1 mouse cellular context compared by ENCODE assay signal in the genomic region with DNA sequence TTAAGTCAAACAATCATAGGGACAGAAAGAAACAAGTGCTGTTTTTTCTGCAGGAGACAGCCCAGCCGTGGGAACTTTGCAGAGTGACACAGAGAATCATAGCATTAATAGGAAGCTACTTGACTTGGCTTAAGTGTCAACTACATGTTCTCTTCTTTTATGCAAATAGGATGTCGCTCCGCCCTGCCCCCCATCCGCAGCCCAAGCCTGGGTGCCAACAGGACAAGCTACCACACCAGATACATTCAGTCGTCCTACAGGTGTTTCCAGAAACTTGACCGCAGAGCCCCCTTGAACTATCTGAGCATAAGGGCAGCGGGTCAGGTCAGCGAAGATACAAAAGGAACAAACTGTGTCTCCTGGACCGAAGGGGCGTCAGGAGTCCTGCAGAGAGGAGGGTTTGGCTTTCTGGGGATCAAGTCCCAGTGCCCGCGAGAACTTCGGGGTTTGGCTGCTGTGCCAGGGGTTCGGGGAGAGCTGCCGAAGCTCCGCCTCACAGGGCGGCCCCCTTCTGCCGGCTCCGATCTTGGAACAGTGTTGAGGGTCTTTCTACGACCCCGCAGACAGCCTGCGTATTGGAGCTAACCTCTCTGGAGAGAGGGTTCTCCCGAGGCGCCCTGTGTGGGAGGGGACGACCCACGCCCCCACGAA.
A peak's percentile ranks its signal among the peaks of the same experiment; 100 is the strongest.
TF ChIP-seq lines count a peak whose summit lies in the region.

No protein-coding gene starts in this region.

TF ChIP-seq in CH12.LX, 34 proteins besides CTCF, POLR2A, EP300 and RAD21:
- no peak for TF ChIP-seq USF2 (conservative IDR thresholded peaks at IDR 0.05; ENCODE audit: low read depth, low read length)
- TF ChIP-seq GABPA (IDR thresholded peaks at IDR 0.05; ENCODE audit: insufficient replicate concordance, low read depth, low read length), result no peak
- TF ChIP-seq HCFC1 (IDR thresholded peaks at IDR 0.05; ENCODE audit: low read depth, low read length), result no peak; the same call in 1 of the 2 replicates
- TF ChIP-seq NRF1 (IDR thresholded peaks at IDR 0.05; ENCODE audit: low read depth, low read length), result no peak
- peak; percentile 71; the same call in 1 of the 2 replicates for TF ChIP-seq TBP (conservative IDR thresholded peaks at IDR 0.05; ENCODE audit: low read depth, low read length)
- TF ChIP-seq SIN3A (IDR thresholded peaks at IDR 0.05; ENCODE audit: low read length), result peak; percentile 66; the same call in 1 of the 2 replicates
- TF ChIP-seq POLR2AphosphoS2 (IDR thresholded peaks at IDR 0.05; ENCODE audit: low read depth, low read length), result no peak
- no peak; the same call in 1 of the 2 replicates for TF ChIP-seq ZMIZ1 (IDR thresholded peaks at IDR 0.05; ENCODE audit: low read depth, low read length)
- TF ChIP-seq IRF4 (IDR thresholded peaks at IDR 0.05; ENCODE audit: low read depth, low read length), result peak; percentile 63; the same call in 1 of the 2 replicates
- TF ChIP-seq ZC3H11A (IDR thresholded peaks at IDR 0.05; ENCODE audit: low read depth, low read length), result no peak
- peak; percentile 62; the same call in 1 of the 2 replicates for TF ChIP-seq RCOR1 (conservative IDR thresholded peaks at IDR 0.05; ENCODE audit: low read depth, low read length)
- 0 out of 2 replicates have a peak, but pooled peaks have one; percentile 56 for TF ChIP-seq BHLHE40 (IDR thresholded peaks at IDR 0.05; ENCODE audit: low read depth, low read length)
- peak; percentile 55; the same call in 1 of the 2 replicates for TF ChIP-seq ETS1 (conservative IDR thresholded peaks at IDR 0.05; ENCODE audit: low read depth, low read length)
- TF ChIP-seq JUND (conservative IDR thresholded peaks at IDR 0.05; ENCODE audit: low read depth, low read length), result 0 out of 2 replicates have a peak, but pooled peaks have one; percentile 5
- no peak for TF ChIP-seq JUN (IDR thresholded peaks at IDR 0.05; ENCODE audit: insufficient read depth, low read depth, low read length)
- no peak for TF ChIP-seq CHD1 (IDR thresholded peaks at IDR 0.05; ENCODE audit: low read depth, low read length)
- no peak for TF ChIP-seq USF1 (IDR thresholded peaks at IDR 0.05; ENCODE audit: low read depth, low read length)
- TF ChIP-seq MEF2A (IDR thresholded peaks at IDR 0.05; ENCODE audit: borderline replicate concordance, low read depth, low read length), result peak; percentile 51; the same call in 1 of the 2 replicates
- no peak for TF ChIP-seq ZNF384 (IDR thresholded peaks at IDR 0.05; ENCODE audit: low read depth, low read length)
- TF ChIP-seq E2F4 (IDR thresholded peaks at IDR 0.05; ENCODE audit: insufficient replicate concordance, low read depth, low read length), result no peak
- no peak for TF ChIP-seq MYC (IDR thresholded peaks at IDR 0.05; ENCODE audit: low read depth, low read length)
- TF ChIP-seq MAFK (IDR thresholded peaks at IDR 0.05; ENCODE audit: insufficient replicate concordance, low read length), result no peak
- peak; percentile 61 for TF ChIP-seq MAX (IDR thresholded peaks at IDR 0.05; ENCODE audit: low read length)
- TF ChIP-seq NELFE (IDR thresholded peaks at IDR 0.05; ENCODE audit: low read depth, low read length), result peak; percentile 71
- peak; percentile 19 for TF ChIP-seq MXI1 (IDR thresholded peaks at IDR 0.05; ENCODE audit: low read depth, low read length)
- TF ChIP-seq SMC3 (IDR thresholded peaks at IDR 0.05; ENCODE audit: low read depth, low read length), result 0 out of 2 replicates have a peak, but pooled peaks have one; percentile 0
- TF ChIP-seq ZKSCAN1 (IDR thresholded peaks at IDR 0.05; ENCODE audit: borderline replicate concordance, low read depth, low read length), result no peak
- peak; percentile 82 for TF ChIP-seq CHD2 (IDR thresholded peaks at IDR 0.05; ENCODE audit: low read length)
- peak; percentile 50; the same call in 1 of the 2 replicates for TF ChIP-seq TCF12 (IDR thresholded peaks at IDR 0.05; ENCODE audit: low read depth, low read length)
- no peak for TF ChIP-seq PAX5 (IDR thresholded peaks at IDR 0.05; ENCODE audit: low read length)
- TF ChIP-seq KAT2A (IDR thresholded peaks at IDR 0.05; ENCODE audit: insufficient replicate concordance, low read length), result no peak
- TF ChIP-seq ELF1 (IDR thresholded peaks at IDR 0.05; ENCODE audit: low read depth, low read length), result no peak; the same call in 1 of the 2 replicates
- TF ChIP-seq UBTF (IDR thresholded peaks at IDR 0.05; ENCODE audit: low read depth, low read length), result no peak
- peak; percentile 80 for TF ChIP-seq MAZ (IDR thresholded peaks at IDR 0.05; ENCODE audit: low read depth, low read length)
